Mouse (Mus musculus) kidney, postnatal 0 days (tissue): ENCODE measurements around the gene Tmem183a. TPM values are rescaled to one million over a fixed set of nuclear protein-coding genes. Genes with fewer than 3 reads are reported as not detected.

Source experiments
- ATAC-seq: fragments of 200-750 bp; cut with Nextera tagmentation; replicated peaks from 2 replicates; pipeline ENCODE4 v1.8.0; 2017; ENCODE audit warnings: low read depth, moderate number of reproducible peaks, moderate TSS enrichment, moderate library complexity; ENCODE audit not compliant: low FRiP score
- DNase-seq: peaks from one replicate; pipeline ENCODE4 v3.0.0-alpha.2; 2016; ENCODE audit warnings: low spot score
- H3K27ac ChIP-seq: fragments of 300-500 bp; sonication (generic); 2 replicates; pipeline ENCODE4 v1.5.1; 2014; ENCODE audit warnings: mild to moderate bottlenecking
- H3K27me3 ChIP-seq: fragments of 300-500 bp; sonication (generic); 2 replicates; pipeline ENCODE4 v1.6.1; 2014; ENCODE audit warnings: low read length, mixed read lengths; ENCODE audit not compliant: insufficient read depth
- H3K36me3 ChIP-seq: fragments of 300-500 bp; sonication (generic); 2 replicates; pipeline ENCODE4 v1.6.1; 2014; ENCODE audit warnings: low read length, mixed read lengths; ENCODE audit not compliant: insufficient read depth
- H3K4me1 ChIP-seq: fragments of 300-500 bp; sonication (generic); replicated peaks from 2 replicates; pipeline ENCODE4 v1.6.1; 2014; ENCODE audit warnings: antibody characterized with exemption, low read length, mixed read lengths; ENCODE audit not compliant: insufficient read depth
- H3K4me2 ChIP-seq: fragments of 300-500 bp; sonication (generic); 2 replicates; pipeline ENCODE4 v1.6.1; 2014; ENCODE audit warnings: mild to moderate bottlenecking, low read length, moderate library complexity, mixed read lengths
- H3K4me3 ChIP-seq: fragments of 300-500 bp; sonication (generic); replicated peaks from 2 replicates; pipeline ENCODE4 v1.5.1; 2014; ENCODE audit warnings: low read depth, low read length
- H3K9ac ChIP-seq: fragments of 300-500 bp; sonication (generic); 2 replicates; pipeline ENCODE4 v1.6.1; 2014; ENCODE audit warnings: low read depth, low read length
- H3K9me3 ChIP-seq: fragments of 300-500 bp; sonication (generic); replicated peaks from 2 replicates; pipeline ENCODE4 v1.6.1; 2016; ENCODE audit warnings: low read length, inconsistent platforms, mixed read lengths
- CTCF ChIP-seq: IDR thresholded peaks from 2 replicates; pipeline ENCODE4 v1.5.1; 2016; ENCODE audit warnings: antibody characterized with exemption, low read depth, mild to moderate bottlenecking, moderate library complexity
- WGBS: fragments of 180-500 bp; shearing (Covaris S2); extraction: QIAGEN DNeasy Blood & Tissue Kit; methylation state at CpG from one replicate; pipeline ENCODE4 v1.1.7; 2014; 5-methylcytosine and 5-hydroxymethylcytosine counted together
- polyA plus RNA-seq: library from polyadenylated mRNA; unstranded; fragments of >200 nt; fragmentation: Nextera tagmentation; extraction: Ambion mirVana; gene quantifications from 2 replicates; pipeline ENCODE4 v1.2.1, GENCODE M21; 2015

Tmem183a gene
- polyA plus RNA-seq, 1 experiment from 2014 or later: 56.7 TPM

GRCm38 (mm10) chr1:134357461-134357860 is 4.3 kb downstream of the Tmem183a start:
- Histone ChIP-seq H3K27me3 (no peaks in the 10 kb centered on the region), H3K36me3 (peaks cover 34% of the 10 kb centered on the region), H3K9me3 (no peaks in the 10 kb centered on the region), H3K9ac (no peak overlapping the region), H3K4me2 (no peak overlapping the region), H3K4me1 (peaks cover 8% of the 10 kb centered on the region), H3K4me3 (no peak overlapping the region), H3K27ac (no peak overlapping the region)
- no peak for TF ChIP-seq CTCF
- DNase-seq (no peak), ATAC-seq (no peak)
- whole genome bisulfite sequencing: 60% methylated on average over 4 of the region's 4 CpGs

DNA sequence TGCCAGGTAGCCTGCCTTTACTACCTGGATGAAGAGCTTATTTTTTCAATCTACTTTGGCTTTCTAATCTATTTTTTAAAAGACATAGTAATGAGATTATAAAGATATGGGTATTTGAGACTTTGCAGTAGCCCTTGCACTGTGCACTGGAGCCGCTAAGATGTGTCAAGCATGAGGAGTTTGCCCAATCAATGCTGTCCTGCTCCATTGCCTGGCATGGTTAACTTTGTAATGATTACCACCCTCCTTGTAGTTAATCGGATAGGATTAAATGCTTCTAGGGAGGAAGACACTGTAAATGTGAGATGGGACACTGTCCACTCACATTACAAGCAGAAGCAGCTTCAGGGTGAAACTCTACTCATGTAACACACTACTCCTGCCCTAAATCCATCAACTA is 8.5 kb downstream of the Tmem183a start:
- H3K27ac ChIP-seq: no peak overlapping the region
- WGBS: 51% methylated on average over 2 of the region's 2 CpGs
- TF ChIP-seq CTCF: no peak

GRCm38 (mm10) chr1:134347791-134348190 is 14.0 kb downstream of the Tmem183a start:
- no peak overlapping the region for H3K4me3 ChIP-seq
- no peaks in the 10 kb centered on the region for H3K27me3 ChIP-seq
- H3K4me1 ChIP-seq: 0 out of 2 replicates have a peak, but pooled peaks cover 2% of the 10 kb centered on the region
- WGBS: 85% methylated on average over 9 of the region's 9 CpGs
- no peak overlapping the region for H3K9ac ChIP-seq
- H3K4me2 ChIP-seq: no peak overlapping the region
- no peak overlapping the region for H3K27ac ChIP-seq
- H3K9me3 ChIP-seq: no peaks in the 10 kb centered on the region
- DNase-seq: no peak
- ATAC-seq: no peak
- no peak for TF ChIP-seq CTCF
- peaks cover 31% of the 10 kb centered on the region for H3K36me3 ChIP-seq

More for the DNA sequence above, 8.5 kb downstream of the Tmem183a start:
- H3K4me2 ChIP-seq: no peak overlapping the region
- peak; percentile 41 for DNase-seq
- ATAC-seq: peak; percentile 85; the same call in 1 of the 2 replicates
- H3K9ac ChIP-seq: no peak overlapping the region
- H3K4me1 ChIP-seq: no peaks in the 10 kb centered on the region; the same call in 1 of the 2 replicates
- peaks cover 51% of the 10 kb centered on the region for H3K36me3 ChIP-seq
- H3K27me3 ChIP-seq: no peaks in the 10 kb centered on the region
- no peaks in the 10 kb centered on the region for H3K9me3 ChIP-seq
- H3K4me3 ChIP-seq: no peak overlapping the region

GRCm38 (mm10) chr1:134345075-134345474 is 16.7 kb downstream of the Tmem183a start:
- Histone ChIP-seq H3K9me3 (no peaks in the 10 kb centered on the region), H3K4me1 (0 out of 2 replicates have a peak, but pooled peaks cover 2% of the 10 kb centered on the region), H3K27ac (no peak overlapping the region), H3K4me2 (peak overlapping the region; percentile 88), H3K36me3 (peaks cover 14% of the 10 kb centered on the region), H3K4me3 (peak overlapping the region; percentile 45), H3K9ac (no peak overlapping the region), H3K27me3 (no peaks in the 10 kb centered on the region)
- DNase-seq (no peak), ATAC-seq (no peak)
- no peak for TF ChIP-seq CTCF
- 79% methylated on average over 4 of the region's 4 CpGs for WGBS

DNA sequence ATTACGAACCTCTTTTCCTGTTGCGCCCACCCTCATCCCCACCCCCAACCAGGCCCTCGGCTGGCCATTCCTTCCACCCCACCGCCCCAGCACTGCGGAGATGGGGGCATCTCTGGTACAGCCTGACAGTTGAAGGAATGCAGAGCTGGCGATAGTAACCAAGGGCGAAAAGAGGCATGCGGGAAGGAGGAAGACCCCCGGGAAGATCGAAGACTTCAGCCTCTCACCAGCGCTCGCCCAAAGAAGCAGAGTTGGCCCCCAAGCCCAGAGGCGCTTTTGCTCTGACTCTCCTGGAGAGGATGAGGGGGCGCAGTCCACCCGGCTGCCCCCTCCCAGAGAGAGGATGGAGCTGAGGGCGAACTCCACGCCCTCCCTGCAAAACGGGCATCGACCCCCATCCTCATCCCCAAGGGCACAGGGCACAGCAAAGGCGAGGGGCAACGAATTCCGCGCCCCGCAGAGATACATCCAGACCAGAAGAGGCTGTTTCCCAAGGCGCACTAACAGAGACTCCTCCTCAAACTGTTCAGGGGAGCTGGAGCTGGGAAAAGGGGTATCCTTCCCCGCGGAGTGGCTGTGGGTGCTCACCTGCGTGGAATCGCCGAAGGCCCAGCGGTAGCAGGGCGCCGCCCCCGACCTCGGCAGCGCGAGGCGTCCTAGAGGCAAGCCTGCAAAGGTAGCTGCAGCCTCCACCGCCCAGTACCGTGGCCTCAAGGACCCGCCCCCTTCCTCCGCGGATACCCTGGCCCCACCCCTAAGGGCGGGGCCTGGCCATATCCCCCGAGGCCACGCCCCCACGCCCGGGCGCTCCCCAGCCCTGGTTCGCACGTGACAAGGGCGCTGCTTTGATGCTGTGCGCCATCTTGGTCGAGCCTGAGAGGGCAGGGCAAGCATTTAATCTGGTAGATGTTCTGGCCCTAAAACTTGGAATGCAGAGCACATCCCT is 17.5 kb downstream of the Tmem183a start:
- TF ChIP-seq CTCF: peak; percentile 4; the same call in 1 of the 2 replicates
- WGBS: 3% methylated on average over 54 of the region's 54 CpGs
- Histone ChIP-seq H3K4me3 (peak overlapping the region; percentile 45), H3K27ac (no peak overlapping the region), H3K27me3 (no peaks in the 10 kb centered on the region), H3K36me3 (peaks cover 7% of the 10 kb centered on the region), H3K9ac (peak overlapping the region; percentile 54), H3K4me2 (peak overlapping the region; percentile 88), H3K4me1 (0 out of 2 replicates have a peak, but pooled peaks cover 2% of the 10 kb centered on the region), H3K9me3 (no peaks in the 10 kb centered on the region)
- DNase-seq (peak; percentile 95), ATAC-seq (peak; percentile 96)

DNA sequence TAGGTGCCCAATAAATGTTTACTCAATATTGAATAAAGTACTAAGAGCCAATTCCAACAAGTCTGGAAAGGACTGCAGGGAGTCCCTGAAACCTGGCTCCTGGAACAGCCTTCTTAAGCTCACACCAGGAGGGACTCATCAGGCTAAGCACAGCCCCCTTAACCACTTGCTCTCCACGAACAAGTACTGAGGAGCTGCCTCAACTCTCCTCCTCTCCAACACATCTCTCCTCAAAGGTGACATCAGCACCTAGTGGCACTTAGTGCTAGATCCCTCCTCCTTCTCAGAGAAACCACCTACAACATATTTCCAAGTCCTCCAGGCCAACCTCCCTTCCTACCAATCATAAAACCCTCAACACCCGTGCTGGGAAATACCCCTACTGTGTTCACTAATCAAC is 18.2 kb downstream of the Tmem183a start:
- H3K27me3 ChIP-seq: no peaks in the 10 kb centered on the region
- no peak for TF ChIP-seq CTCF
- H3K4me3 ChIP-seq: no peak overlapping the region
- DNase-seq (no peak), ATAC-seq (no peak)
- 0 out of 2 replicates have a peak, but pooled peaks cover 2% of the 10 kb centered on the region for H3K4me1 ChIP-seq
- no peaks in the 10 kb centered on the region for H3K9me3 ChIP-seq
- peak overlapping the region; percentile 88 for H3K4me2 ChIP-seq
- WGBS: 21% methylated on average over 2 of the region's 2 CpGs
- H3K36me3 ChIP-seq: peaks cover 7% of the 10 kb centered on the region
- H3K27ac ChIP-seq: no peak overlapping the region
- H3K9ac ChIP-seq: no peak overlapping the region
